Mouse (Mus musculus) forebrain, embryonic 15.5 days (tissue): ENCODE measurements at regions not wholly inside any gene's neighbourhood (a gene's known extent, or its start where the extent isn't known, plus 50 kb on each side); places are given as distances from the start of the nearest gene placed in this dataset.

ENCODE experiments used
- ATAC-seq: fragments of 200-750 bp; cut with Nextera tagmentation; replicated peaks from 2 replicates; pipeline ENCODE4 v1.8.0; 2017; ENCODE audit warnings: mild to moderate bottlenecking, moderate TSS enrichment, moderate library complexity
- H3K27ac ChIP-seq: fragments of 300-500 bp; sonication (generic); replicated peaks from 2 replicates; pipeline ENCODE4 v1.5.1; 2015; ENCODE audit warnings: mild to moderate bottlenecking, inconsistent platforms
- H3K27me3 ChIP-seq: fragments of 300-500 bp; sonication (generic); 2 replicates; pipeline ENCODE4 v1.6.1; 2015; ENCODE audit warnings: inconsistent platforms
- H3K36me3 ChIP-seq: fragments of 300-500 bp; sonication (generic); 2 replicates; pipeline ENCODE4 v1.6.1; 2015; ENCODE audit warnings: mild to moderate bottlenecking, inconsistent platforms
- H3K4me1 ChIP-seq: fragments of 300-500 bp; sonication (generic); 2 replicates; pipeline ENCODE4 v1.6.1; 2015; ENCODE audit warnings: inconsistent platforms
- H3K4me2 ChIP-seq: fragments of 300-500 bp; sonication (generic); replicated peaks from 2 replicates; pipeline ENCODE4 v1.6.1; 2015; ENCODE audit warnings: mild to moderate bottlenecking, inconsistent platforms
- H3K4me3 ChIP-seq: fragments of 300-500 bp; sonication (generic); 2 replicates; pipeline ENCODE4 v1.5.1; 2015; ENCODE audit warnings: mild to moderate bottlenecking, inconsistent platforms
- H3K9ac ChIP-seq: fragments of 300-500 bp; sonication (generic); replicated peaks from 2 replicates; pipeline ENCODE4 v1.6.1; 2015; ENCODE audit warnings: mild to moderate bottlenecking, inconsistent platforms
- H3K9me3 ChIP-seq: fragments of 300-500 bp; sonication (generic); 2 replicates; pipeline ENCODE4 v1.6.1; 2016; ENCODE audit warnings: inconsistent platforms
- WGBS: fragments of 180-500 bp; shearing (Covaris S2); methylation state at CpG from one replicate; pipeline ENCODE4 v1.1.7; 2015; ENCODE audit warnings: mixed read lengths; 5-methylcytosine and 5-hydroxymethylcytosine counted together

GRCm38 (mm10) chr8:34699015-34699414 lies 587.5 kb upstream of the Gm10131 start:
- Histone ChIP-seq H3K4me2 (no peak overlapping the region), H3K9ac (no peak overlapping the region), H3K27me3 (no peaks in the 10 kb centered on the region), H3K9me3 (no peaks in the 10 kb centered on the region), H3K36me3 (no peaks in the 10 kb centered on the region), H3K4me3 (no peak overlapping the region), H3K27ac (no peak overlapping the region), H3K4me1 (peaks cover 5% of the 10 kb centered on the region; the same call in 1 of the 2 replicates)
- ATAC-seq: no peak
- 59% methylated on average over 4 of the region's 4 CpGs for WGBS

GRCm38 (mm10) chr8:34696365-34696764 lies 584.8 kb upstream of the Gm10131 start:
- H3K4me1 ChIP-seq: no peaks in the 10 kb centered on the region
- no peak overlapping the region for H3K4me2 ChIP-seq
- H3K9me3 ChIP-seq: no peaks in the 10 kb centered on the region
- no peak overlapping the region for H3K4me3 ChIP-seq
- H3K9ac ChIP-seq: no peak overlapping the region
- H3K36me3 ChIP-seq: no peaks in the 10 kb centered on the region
- H3K27ac ChIP-seq: no peak overlapping the region
- H3K27me3 ChIP-seq: no peaks in the 10 kb centered on the region
- no peak for ATAC-seq
- WGBS: 82% methylated on average over 12 of the region's 12 CpGs

GRCm38 (mm10) chr8:34692606-34693005 lies 581.1 kb upstream of the Gm10131 start:
- Histone ChIP-seq H3K9me3 (no peaks in the 10 kb centered on the region), H3K4me2 (no peak overlapping the region), H3K27me3 (no peaks in the 10 kb centered on the region), H3K27ac (no peak overlapping the region), H3K9ac (no peak overlapping the region), H3K4me3 (no peak overlapping the region), H3K36me3 (no peaks in the 10 kb centered on the region), H3K4me1 (peaks cover 15% of the 10 kb centered on the region)
- 68% methylated on average over 13 of the region's 13 CpGs for WGBS
- no peak for ATAC-seq

- no peaks in the 10 kb centered on the region for H3K36me3 ChIP-seq
- no peak overlapping the region for H3K27ac ChIP-seq
- H3K9me3 ChIP-seq: no peaks in the 10 kb centered on the region
- H3K27me3 ChIP-seq: no peaks in the 10 kb centered on the region
- ATAC-seq: no peak
- no peak overlapping the region for H3K4me3 ChIP-seq
- H3K4me2 ChIP-seq: no peak overlapping the region
- 91% methylated on average over 6 of the region's 6 CpGs for WGBS
- H3K9ac ChIP-seq: no peak overlapping the region
- peaks cover 15% of the 10 kb centered on the region for H3K4me1 ChIP-seq
Observed at GRCm38 (mm10) chr8:34691776-34692175, 580.2 kb upstream of the Gm10131 start.

GRCm38 (mm10) chr8:34689825-34690493 lies 578.4 kb upstream of the Gm10131 start:
- H3K4me2 ChIP-seq: peak overlapping the region; percentile 36
- H3K9me3 ChIP-seq: no peaks in the 10 kb centered on the region
- no peaks in the 10 kb centered on the region for H3K36me3 ChIP-seq
- H3K27me3 ChIP-seq: no peaks in the 10 kb centered on the region
- no peak overlapping the region for H3K9ac ChIP-seq
- 10% methylated on average over 9 of the region's 9 CpGs for WGBS
- peak overlapping the region; percentile 12; the same call in 1 of the 2 replicates for H3K4me3 ChIP-seq
- H3K4me1 ChIP-seq: peaks cover 27% of the 10 kb centered on the region
- no peak overlapping the region for H3K27ac ChIP-seq
- ATAC-seq: no peak

- ATAC-seq: peak; percentile 33; the same call in 1 of the 2 replicates
- H3K4me3 ChIP-seq: peak overlapping the region; percentile 12; the same call in 1 of the 2 replicates
- H3K36me3 ChIP-seq: no peaks in the 10 kb centered on the region
- H3K9me3 ChIP-seq: no peaks in the 10 kb centered on the region
- H3K27ac ChIP-seq: no peak overlapping the region
- 13% methylated on average over 33 of the region's 33 CpGs for WGBS
- H3K27me3 ChIP-seq: no peaks in the 10 kb centered on the region
- H3K4me1 ChIP-seq: peaks cover 34% of the 10 kb centered on the region
- no peak overlapping the region for H3K9ac ChIP-seq
- H3K4me2 ChIP-seq: peak overlapping the region; percentile 36
Observed at GRCm38 (mm10) chr8:34689049-34689824, 577.7 kb upstream of the Gm10131 start.

- H3K4me2 ChIP-seq: peak overlapping the region; percentile 36
- H3K27ac ChIP-seq: 0 out of 2 replicates have a peak overlapping the region, but pooled peaks have one; percentile 2
- no peaks in the 10 kb centered on the region for H3K27me3 ChIP-seq
- 52% methylated on average over 20 of the region's 20 CpGs for WGBS
- H3K4me1 ChIP-seq: peaks cover 37% of the 10 kb centered on the region
- H3K36me3 ChIP-seq: no peaks in the 10 kb centered on the region
- H3K9me3 ChIP-seq: no peaks in the 10 kb centered on the region
- ATAC-seq: peak; percentile 57
- no peak overlapping the region for H3K4me3 ChIP-seq
- no peak overlapping the region for H3K9ac ChIP-seq
Observed at GRCm38 (mm10) chr8:34688396-34689048, 577.0 kb upstream of the Gm10131 start.

- no peak overlapping the region for H3K4me3 ChIP-seq
- H3K27me3 ChIP-seq: no peaks in the 10 kb centered on the region
- H3K27ac ChIP-seq: no peak overlapping the region
- WGBS: 62% methylated on average over 10 of the region's 10 CpGs
- no peak for ATAC-seq
- H3K36me3 ChIP-seq: no peaks in the 10 kb centered on the region
- no peaks in the 10 kb centered on the region for H3K9me3 ChIP-seq
- no peak overlapping the region for H3K4me2 ChIP-seq
- no peak overlapping the region for H3K9ac ChIP-seq
- peaks cover 37% of the 10 kb centered on the region for H3K4me1 ChIP-seq
Observed at GRCm38 (mm10) chr8:34686371-34686770, 574.8 kb upstream of the Gm10131 start.

- no peak overlapping the region for H3K9ac ChIP-seq
- H3K27ac ChIP-seq: peak overlapping the region; percentile 54
- no peaks in the 10 kb centered on the region for H3K27me3 ChIP-seq
- H3K4me2 ChIP-seq: no peak overlapping the region
- 40% methylated on average over 7 of the region's 7 CpGs for WGBS
- no peak for ATAC-seq
- peaks cover 43% of the 10 kb centered on the region for H3K4me1 ChIP-seq
- no peaks in the 10 kb centered on the region for H3K36me3 ChIP-seq
- H3K9me3 ChIP-seq: no peaks in the 10 kb centered on the region
- no peak overlapping the region for H3K4me3 ChIP-seq
Observed at GRCm38 (mm10) chr8:34684683-34685082, 573.1 kb upstream of the Gm10131 start.

GRCm38 (mm10) chr8:34683173-34683572 lies 571.6 kb upstream of the Gm10131 start:
- H3K4me2 ChIP-seq: no peak overlapping the region
- no peak for ATAC-seq
- no peaks in the 10 kb centered on the region for H3K36me3 ChIP-seq
- H3K4me3 ChIP-seq: no peak overlapping the region
- 72% methylated on average over 5 of the region's 5 CpGs for WGBS
- H3K9me3 ChIP-seq: no peaks in the 10 kb centered on the region
- no peak overlapping the region for H3K27ac ChIP-seq
- peaks cover 34% of the 10 kb centered on the region for H3K4me1 ChIP-seq
- H3K9ac ChIP-seq: no peak overlapping the region
- H3K27me3 ChIP-seq: no peaks in the 10 kb centered on the region

- Histone ChIP-seq H3K4me2 (no peak overlapping the region), H3K27ac (no peak overlapping the region), H3K4me1 (peaks cover 34% of the 10 kb centered on the region), H3K36me3 (no peaks in the 10 kb centered on the region), H3K27me3 (no peaks in the 10 kb centered on the region), H3K9me3 (no peaks in the 10 kb centered on the region), H3K4me3 (no peak overlapping the region), H3K9ac (no peak overlapping the region)
- WGBS: 96% methylated on average over 8 of the region's 8 CpGs
- ATAC-seq: no peak
Observed at GRCm38 (mm10) chr8:34682221-34682620, 570.7 kb upstream of the Gm10131 start.
